Mouse (Mus musculus) T-cell, adult 2 months (primary cell): Measurements from ENCODE around the gene Gm10073.

ENCODE experiments used
- DNase-seq: peaks from one replicate; pipeline ENCODE4 v3.0.0; 2022; ENCODE audit warnings: low spot score

Gene Gm10073

GRCm38 (mm10) chr8:106550906-106551305 lies 22.4 kb downstream of the Gm10073 start:
- DNase-seq: no peak

DNA sequence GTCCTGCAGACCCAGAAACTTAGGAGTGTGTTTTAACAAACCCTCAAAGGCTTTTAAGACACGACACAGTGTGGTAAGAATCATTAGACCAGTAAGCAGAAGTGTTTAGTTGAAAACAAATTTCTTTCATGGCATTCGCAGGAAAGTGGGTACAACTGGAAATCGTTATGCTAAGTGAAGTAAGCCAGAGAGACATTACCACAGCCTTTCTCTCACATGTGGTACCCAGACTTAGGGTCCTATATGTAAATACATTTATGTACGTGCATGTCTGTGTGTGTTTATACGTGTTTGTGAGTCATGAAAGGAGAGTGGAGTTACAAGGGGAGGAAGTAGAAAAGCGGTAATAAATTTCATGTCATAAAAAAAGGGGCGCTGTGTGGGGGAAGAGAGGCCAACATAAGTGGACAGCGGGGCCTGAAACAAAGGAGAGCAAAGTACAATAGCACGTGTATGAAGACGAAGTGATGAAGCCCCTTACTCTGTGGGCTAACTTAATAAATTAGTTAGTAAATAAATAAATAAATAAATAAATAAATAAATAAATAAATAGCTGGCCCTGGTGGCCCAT lies 24.8 kb downstream of the Gm10073 start:
- DNase-seq: no peak

DNA sequence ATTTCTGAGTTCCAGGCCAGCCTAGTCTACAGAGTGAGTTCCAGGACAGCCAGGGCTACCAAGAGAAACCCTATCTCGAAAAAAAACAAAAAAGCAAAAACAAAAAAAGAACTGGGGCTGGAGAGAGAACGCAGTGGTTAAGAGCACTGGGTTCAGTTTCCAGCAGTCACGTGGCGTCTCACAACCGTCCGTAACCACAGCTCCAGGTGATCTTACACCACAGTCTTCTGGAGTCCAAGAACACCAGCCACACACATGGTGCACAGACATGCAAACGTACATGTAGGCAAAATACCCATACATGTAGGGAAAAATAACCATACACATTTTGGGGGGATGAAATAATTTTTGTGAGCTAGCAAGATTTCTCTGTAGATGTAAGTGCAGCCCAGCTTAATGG lies 26.5 kb downstream of the Gm10073 start:
- DNase-seq: no peak

- peak; percentile 20 for DNase-seq
These were observed 28.1 kb downstream of the Gm10073 start for GRCm38 (mm10) chr8:106545149-106545548.

- no peak for DNase-seq
These were observed 30.2 kb downstream of the Gm10073 start for GRCm38 (mm10) chr8:106543043-106543442.

DNA sequence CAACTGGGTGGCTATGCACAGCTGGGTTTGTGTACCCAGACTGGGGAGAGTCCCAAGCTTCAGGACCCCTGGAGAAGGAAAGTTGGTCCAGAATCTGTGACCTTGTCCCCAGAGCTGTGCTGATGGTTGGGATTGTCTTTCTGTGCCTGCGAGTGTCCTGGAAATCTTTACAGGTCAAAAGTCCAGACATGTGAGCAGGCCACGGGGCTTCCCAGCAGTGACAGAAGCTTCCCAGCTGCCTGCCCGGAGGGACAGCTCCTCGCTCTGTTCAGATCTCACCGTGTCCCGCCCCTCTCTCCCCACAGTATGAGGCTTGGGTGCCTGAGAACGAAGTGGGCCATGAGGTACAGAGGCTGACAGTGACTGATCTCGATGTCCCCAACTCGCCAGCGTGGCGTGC lies 32.3 kb downstream of the Gm10073 start:
- DNase-seq: no peak

DNA sequence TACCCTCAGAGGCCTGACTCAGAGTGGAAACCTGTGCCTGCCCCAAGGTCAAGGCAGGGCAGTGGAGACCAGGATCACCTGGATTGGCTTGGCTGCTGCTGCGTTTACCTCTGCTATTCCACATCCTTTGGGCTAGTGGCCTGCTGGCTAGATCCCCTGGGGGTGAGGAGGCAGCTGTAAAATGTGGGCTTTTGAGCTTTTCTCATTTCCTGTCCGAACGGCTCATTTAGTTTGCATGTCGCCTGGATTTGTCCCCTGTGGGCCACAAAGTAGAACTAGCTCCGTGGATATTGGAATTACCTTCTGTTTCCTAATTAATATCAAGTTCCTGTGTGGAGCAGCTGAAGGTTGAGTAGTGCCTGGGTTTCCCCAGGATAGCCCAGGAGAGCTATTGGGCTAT lies 34.1 kb downstream of the Gm10073 start:
- no peak for DNase-seq

DNA sequence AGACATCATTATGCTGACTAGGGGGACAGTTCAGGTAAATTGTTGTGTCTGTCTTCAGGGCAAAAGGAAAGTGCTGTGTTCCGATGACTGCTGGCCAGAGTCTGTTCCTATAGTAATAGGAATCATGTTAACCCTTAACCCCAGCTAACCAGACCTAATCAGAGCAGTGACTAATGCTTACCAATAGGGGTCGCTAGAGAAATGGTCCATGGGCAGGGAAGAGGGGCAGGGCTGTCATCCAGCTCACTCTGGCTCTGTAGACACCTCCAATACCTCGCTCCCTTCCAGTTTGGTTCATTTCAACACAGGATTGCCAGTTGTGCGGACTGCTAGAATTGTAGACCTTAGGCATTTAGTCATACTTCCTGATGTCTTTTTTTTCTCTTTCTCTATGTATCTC lies 37.8 kb downstream of the Gm10073 start:
- DNase-seq: no peak

DNA sequence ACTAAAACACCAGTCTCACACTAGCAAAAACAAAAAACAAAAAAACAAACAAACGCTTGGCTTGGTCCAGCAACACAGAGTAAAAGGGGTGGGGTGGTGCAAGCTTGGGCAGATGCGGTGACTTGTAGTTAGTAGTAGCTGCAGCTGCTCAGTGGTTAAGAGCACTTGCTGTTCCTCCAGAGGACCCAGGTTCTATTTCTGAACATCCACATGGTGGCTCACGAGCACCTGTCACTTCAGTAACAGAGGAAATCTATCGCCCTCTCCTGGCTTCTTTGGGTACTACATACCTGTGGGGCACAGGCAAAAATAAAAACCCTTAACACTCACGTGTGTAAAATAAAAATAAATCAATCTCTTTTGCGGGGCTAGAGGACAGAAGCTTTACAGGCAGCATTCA lies 38.8 kb downstream of the Gm10073 start:
- DNase-seq: peak; percentile 52

GRCm38 (mm10) chr8:106533709-106534108 lies 39.6 kb downstream of the Gm10073 start:
- DNase-seq: no peak

DNA sequence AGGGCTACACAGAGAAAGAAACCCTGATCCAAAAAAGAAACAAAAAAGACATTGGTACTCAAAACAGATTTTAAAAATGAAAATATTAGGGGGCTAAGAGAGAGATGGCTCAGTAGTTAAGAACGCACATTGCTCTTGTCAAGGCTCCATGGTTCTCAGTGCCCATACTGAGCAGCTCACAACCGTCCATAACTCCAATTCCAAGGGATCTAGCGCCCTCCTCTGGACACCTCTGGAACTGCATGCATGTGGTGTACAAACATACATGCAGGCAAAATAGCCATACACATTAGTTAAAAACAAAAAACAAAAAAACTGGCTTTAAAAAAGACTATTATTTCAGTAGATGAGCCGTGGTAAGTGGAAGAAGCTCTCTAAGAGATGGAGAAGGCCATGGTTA lies 42.7 kb downstream of the Gm10073 start:
- DNase-seq: no peak

DNA sequence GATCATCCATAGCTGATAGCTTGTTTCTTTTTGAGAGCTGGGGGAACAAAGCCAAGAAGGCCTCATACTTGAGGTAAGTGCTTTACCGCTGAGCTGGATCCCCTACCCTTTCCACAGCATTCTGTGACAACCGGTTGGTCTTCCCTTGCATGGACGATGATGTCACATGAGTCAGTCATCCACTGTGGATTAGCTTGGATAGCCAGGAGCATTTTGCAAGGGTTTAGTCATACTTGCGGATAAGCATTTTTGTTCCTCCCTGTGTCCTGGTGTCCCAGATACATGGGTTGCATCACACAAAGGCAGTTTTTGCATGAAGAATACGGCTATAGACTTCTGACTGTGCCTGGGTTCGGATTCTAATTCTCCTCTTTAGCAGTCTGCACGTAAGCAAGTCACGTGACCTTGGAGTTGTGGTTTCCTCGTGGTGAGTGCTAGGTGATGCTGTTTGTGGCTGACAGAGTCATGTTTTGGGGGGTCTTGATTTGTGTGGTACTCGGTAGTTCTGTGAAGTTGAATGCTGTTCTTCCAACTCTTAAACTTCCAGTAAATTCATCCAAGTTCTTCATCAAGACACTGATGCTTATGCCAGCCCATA lies 43.3 kb downstream of the Gm10073 start:
- DNase-seq: no peak

- no peak for DNase-seq
These were observed 44.5 kb downstream of the Gm10073 start for GRCm38 (mm10) chr8:106528596-106529249.

DNA sequence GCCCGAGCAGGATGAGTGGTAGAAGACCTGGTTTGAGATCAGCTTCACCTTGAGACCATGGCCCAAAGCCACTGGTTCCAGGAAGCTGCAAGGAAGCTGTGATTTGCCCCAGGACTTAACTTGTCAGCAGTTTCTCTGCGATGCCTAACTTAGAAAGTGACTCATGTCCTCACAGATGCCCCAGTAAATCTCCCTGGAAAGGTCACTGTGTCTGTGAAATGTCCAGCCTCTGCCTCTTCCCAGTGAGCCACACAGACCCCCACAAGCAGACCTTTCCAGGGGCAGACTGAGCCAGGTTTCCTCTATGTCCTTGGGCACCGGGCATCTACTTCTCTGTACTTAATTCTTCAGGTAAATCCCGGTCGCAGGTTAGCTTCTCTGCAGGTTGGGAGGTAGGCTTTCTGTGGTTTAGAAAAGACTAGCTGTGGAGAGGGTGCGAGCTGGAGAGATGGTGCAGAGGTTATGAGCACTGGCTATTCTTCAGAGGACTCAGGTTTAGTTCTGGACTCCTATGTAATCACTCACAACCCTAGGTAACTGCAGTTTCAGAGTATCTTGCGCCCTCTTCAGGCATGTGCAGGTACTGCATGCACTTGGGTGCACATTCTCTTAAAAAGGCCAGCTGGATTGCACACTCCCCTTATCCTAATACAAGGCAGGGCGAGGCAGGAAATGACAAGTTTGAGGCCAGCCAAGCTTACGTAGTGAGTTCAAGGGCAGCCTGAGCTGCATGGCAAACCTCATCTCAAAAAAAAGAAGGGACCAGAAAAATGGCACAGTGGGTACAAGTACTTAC lies 45.8 kb downstream of the Gm10073 start:
- DNase-seq: no peak

GRCm38 (mm10) chr8:106526725-106527124 lies 46.5 kb downstream of the Gm10073 start:
- DNase-seq: no peak
